Mouse (Mus musculus) kidney, adult 2 months (tissue): Measurements from ENCODE around the gene 1500009C09Rik.

ENCODE experiments used
- CTCF ChIP-seq: fragments of 200-500 bp; conservative IDR thresholded peaks from 2 replicates; pipeline ENCODE4 v1.5.1; 2011; ENCODE audit warnings: low read depth, mild to moderate bottlenecking, control low read depth, low read length, moderate library complexity, mixed read lengths; ENCODE audit not compliant: insufficient read depth, insufficient read length
- POLR2A ChIP-seq: fragments of 200-500 bp; IDR thresholded peaks from one replicate; pipeline ENCODE4 v1.6.1; 2011; ENCODE audit warnings: low read depth, low read length, control low read depth

DNA sequence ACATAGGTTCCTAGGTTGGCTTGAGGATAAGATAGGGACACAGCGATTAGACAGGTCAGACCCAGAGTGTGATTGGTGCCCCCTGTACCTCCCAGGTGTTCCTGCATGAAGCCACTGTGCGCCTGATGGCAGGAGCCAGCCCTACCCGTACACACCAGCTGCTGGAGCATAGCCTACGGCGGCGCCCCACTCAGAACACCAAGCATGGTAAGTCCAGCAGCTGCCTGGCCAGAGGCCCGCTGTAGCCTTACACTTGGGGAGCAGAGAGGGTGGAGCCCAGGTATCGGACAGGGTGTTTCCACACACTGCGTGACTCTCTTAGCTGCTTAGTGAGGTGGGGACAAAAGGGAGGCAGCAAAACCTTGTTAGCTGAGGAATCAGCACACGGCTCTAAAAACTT is 49.1 kb upstream of the 1500009C09Rik start:
- TF ChIP-seq POLR2A (no peak), CTCF (no peak)
